Mouse (Mus musculus) megakaryocyte progenitor cell, adult 5-6 weeks (primary cell): ENCODE data around the gene Tex14. TPM values are rescaled to one million over a fixed set of nuclear protein-coding genes. Genes with fewer than 3 reads are reported as not detected.
"Not testable (repeated sequence)": the region's sequence is repeated elsewhere in the genome, so short reads cannot be mapped to it uniquely, and the experiment has no call there.

ENCODE experiments used
- ATAC-seq: replicated peaks from 2 replicates; pipeline ENCODE4 v1.8.0; 2016; ENCODE audit warnings: mild to moderate bottlenecking, moderate TSS enrichment, inconsistent platforms; ENCODE audit not compliant: poor library complexity
- total RNA-seq, 2 experiments: library from RNA; stranded (forward) in 1 of 2; stranded (reverse) in 1 of 2; fragments of 157-497, 149-512 nt in 1 of 2; fragments of 200-1000 nt in 1 of 2; gene quantifications; 2 replicates each; pipeline versions ENCODE4 v1.2.3 to v1.2.4; 2015 to 2017

The Tex14 gene
- total RNA-seq, 2 experiments from 2014 or later: 0.07 to 0.29 TPM

DNA sequence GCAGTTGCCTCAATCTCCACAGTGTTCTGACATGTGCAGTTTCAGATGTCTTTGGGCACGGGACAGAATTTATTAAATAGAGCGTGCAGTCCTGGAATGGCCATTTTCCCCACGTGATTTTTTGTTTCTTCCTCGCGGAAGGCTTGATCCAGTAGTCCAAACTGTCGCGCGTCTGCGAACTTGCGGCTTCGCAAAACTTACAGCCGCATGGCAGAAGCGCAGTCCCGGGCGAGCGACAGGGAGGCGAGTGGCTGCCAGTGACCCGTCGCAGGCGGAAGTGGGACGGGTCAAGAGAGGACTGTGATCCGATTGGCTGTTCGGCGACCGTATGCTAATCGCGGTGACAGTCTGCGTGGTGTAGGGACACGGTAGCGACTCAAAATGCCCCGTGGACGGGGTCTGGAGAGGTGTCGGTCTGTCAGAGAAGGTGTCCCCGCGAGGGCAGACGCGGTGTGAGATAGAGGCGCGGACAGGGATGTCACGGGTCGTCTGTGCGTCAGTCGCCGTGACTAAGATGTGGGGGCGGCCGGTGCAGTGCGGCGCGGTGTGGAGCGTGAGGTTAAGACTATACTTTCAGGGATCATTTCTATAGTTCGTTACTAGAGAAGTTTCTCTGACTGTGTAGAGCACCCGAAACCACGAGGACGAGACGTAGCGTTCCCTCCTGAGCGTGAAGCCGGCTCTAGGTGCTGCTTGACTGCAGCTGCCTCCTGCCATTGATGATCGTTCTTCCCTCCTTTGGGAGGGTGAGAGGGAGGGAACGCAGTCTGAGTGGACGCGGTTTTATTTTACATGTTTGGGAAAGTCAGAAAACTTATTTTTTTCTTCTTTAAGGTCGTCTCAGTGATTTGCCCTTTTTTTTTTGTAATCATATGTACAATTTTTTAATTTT, 66.2 kb downstream of the Tex14 start:
- ATAC-seq: peak; percentile 93

GRCm38 (mm10) chr11:87471699-87471997, 66.8 kb downstream of the Tex14 start:
- not testable (repeated sequence) for ATAC-seq

DNA sequence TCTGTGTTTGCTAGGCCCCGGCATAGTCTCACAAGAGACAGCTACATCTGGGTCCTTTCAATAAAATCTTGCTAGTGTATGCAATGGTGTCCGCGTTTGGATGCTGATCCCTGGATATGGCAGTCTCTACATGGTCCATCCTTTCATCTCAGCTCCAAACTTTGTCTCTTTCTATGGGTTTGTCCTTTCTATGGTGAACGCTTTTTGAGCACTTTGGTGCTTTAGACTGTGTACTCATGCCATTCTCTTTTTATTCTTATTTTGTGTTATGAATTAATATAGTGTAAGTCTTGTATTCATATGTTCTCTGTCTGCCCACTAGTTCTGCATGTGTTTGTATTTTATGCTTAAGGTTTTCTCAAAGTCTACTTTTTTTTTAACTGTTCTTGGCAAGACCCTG, 67.2 kb downstream of the Tex14 start:
- ATAC-seq: peak; percentile 45

DNA sequence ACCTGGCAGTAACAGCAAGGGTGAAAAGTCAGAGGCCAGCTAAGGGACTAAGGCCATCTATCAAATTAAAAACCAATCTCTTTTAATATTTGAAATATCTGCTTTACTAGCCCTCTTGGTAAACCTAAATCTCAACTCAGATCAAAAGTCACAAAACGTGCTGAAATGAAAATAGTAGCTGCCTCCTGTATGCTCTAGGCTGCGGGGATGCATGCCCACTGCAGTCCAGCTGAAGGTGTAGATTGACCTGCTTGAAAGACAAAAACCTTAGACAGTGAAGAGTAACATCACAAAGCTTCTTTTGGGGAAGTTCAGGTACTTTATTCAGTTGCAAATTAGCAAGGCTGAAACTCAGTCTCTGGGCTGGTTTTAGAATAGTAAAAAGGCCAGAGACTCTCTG, 74.3 kb downstream of the Tex14 start:
- not testable (repeated sequence) for ATAC-seq

DNA sequence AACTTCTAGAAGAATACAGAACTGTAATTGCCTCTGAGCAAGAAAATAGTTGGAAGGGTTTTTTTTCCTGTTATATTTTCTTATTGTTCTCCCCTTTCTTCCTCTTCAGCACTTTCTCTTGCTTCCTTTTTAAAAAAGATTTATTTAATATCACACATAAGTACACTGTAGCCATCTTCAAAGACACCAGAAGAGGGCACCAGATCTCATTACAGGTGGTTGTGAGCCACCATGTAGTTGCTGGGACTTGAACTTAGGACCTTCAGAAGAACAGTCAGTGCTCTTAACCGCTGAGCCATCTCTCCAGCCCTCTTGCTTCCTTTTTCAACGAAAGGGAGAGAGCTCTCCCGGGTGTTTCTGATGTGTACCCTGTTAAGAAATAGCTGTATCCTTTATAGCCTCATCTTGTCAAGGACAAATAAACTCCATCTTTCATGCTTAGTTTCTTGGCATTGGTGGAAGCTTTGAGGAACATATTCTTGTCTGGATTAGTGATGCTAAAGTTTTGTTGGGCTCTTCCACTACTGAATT, 79.0 kb downstream of the Tex14 start:
- ATAC-seq: no peak

- ATAC-seq: no peak
These were observed 84.1 kb downstream of the Tex14 start for GRCm38 (mm10) chr11:87488948-87489347.

DNA sequence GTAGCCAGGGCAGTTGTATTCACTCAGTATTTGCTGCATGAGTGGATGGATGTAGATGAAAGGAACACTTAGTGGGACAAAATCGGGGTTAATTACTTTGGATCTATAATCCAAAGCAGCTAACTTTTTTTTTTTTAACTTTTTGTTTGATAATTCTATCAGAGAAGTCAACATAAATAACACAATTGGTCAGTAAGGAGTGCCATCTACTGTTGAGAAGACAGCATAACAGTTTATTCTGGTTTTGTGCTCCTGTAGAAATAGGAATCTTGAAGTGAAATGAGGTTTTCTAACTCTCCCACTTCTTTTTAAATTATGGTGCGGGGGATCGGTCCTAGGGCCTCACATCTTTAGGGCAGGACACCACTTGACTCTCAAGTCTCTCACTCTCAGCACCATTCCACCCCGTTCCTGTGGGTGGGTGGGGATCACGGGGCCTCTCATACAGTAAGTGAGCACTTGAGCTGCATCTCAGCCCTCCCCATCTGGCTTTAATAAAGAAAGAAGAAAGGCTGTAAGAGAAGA, 99.9 kb downstream of the Tex14 start:
- no peak for ATAC-seq

DNA sequence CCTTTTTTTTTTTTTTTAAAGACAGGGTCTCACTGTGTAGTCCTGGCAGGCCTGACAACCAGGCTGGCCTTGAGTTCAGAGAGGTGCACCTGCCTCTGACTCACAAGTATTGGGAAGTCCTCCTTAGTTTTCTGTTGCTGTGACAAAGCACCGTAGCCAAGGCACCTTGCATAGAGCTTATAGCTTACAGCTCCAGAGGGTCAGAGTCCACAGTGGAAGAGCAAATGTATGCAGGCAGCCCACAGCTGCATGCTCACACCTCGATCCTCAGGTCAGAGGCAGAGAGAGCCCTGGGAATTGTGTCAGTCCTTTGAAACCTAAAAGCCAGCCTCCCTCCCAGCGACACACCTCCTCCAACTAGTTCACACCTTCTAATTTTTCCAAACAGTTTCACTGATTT, 101.6 kb downstream of the Tex14 start:
- ATAC-seq: no peak

GRCm38 (mm10) chr11:87507043-87507442, 102.2 kb downstream of the Tex14 start:
- ATAC-seq: peak; percentile 44; the same call in 1 of the 2 replicates

DNA sequence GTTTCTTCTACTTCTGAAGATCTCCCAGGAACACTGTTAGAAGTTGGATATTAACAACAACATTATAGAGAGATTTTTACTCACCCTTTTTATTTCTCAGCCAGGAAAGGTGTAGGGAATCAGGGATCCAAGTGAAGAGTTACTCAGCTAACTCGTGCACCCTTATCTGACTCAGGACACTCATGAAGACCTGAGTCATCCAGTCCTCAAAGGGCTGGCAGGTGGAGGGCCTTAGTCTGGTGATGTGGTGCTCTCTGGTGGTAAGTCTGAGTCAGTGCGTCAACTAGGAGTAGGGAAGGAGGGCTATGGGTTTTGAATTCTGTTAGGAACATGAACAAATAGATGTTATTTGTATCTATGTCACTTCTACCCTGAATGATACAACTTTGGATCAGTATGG, 114.4 kb downstream of the Tex14 start:
- ATAC-seq: peak; percentile 99

DNA sequence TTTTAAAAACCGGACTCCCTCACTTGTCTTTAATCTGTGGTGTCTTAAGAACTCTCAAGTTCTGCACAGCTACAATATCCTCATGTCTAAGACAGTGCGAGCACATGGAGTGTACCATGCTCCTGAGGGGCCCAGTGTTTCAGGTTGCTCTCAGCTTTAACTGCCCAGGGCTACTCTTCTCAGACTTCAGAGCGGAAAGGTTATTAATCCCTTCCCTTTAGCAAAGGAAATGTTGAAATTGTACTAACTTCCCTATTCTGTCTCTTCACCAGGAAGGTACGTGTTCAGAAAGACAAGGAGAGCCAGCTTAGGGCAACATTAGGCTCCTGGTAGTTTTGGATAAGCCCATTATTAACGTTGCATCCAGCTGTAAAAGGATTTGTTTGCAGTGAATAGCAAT, 118.6 kb downstream of the Tex14 start:
- ATAC-seq: peak; percentile 47

GRCm38 (mm10) chr11:87523967-87524366, 119.1 kb downstream of the Tex14 start:
- ATAC-seq: no peak

- ATAC-seq: no peak
These were observed 119.9 kb downstream of the Tex14 start for GRCm38 (mm10) chr11:87524780-87525179.

GRCm38 (mm10) chr11:87527364-87527763, 122.5 kb downstream of the Tex14 start:
- ATAC-seq: peak; percentile 79

GRCm38 (mm10) chr11:87527990-87528389, 123.1 kb downstream of the Tex14 start:
- ATAC-seq: peak; percentile 59

DNA sequence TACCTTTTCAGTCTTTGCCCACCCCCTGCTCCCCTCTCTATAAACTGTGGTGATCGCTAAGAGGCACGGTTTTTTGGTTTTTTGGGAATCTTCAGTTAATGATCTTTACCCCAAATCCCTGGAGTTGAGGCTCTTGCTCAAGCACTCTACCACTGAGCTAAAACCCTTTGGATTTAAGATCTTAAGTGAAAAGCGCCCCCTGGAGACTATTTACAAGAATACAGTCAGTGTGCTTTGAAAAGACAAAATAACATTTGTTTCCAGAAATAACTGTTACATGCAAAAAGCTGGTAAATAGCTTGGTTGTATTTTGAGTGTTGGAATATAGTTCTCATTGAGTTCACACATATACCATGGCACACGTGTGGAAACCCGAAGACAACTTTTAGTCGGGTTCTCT, 126.8 kb downstream of the Tex14 start:
- no peak for ATAC-seq

GRCm38 (mm10) chr11:87542285-87542684, 137.4 kb downstream of the Tex14 start:
- no peak for ATAC-seq

- no peak for ATAC-seq
These were observed 138.0 kb downstream of the Tex14 start for GRCm38 (mm10) chr11:87542906-87543305.

- ATAC-seq: no peak
These were observed 148.5 kb downstream of the Tex14 start for GRCm38 (mm10) chr11:87553342-87553741.

DNA sequence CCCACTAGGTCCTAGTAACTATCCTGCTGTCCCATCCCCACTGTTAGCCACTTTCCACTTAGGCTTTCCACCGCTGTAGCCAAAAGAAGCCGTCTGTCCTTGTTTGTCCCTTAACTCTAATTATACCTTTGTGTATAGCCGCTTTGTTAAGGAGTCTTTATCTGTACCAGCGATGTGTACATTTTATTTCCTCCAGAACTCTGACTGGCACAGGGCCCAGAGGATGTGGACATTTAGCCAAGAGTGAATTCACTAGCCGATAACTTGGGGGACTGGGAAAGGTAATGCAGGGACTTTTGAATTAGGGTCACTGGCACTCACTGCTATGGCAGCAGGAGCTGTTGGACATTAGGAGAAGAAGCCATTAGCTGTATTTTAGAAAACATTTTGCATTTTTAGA, 149.5 kb downstream of the Tex14 start:
- peak; percentile 23; the same call in 1 of the 2 replicates for ATAC-seq

- no peak for ATAC-seq
These were observed 150.3 kb downstream of the Tex14 start for GRCm38 (mm10) chr11:87555106-87555703.

- ATAC-seq: no peak
These were observed 156.3 kb downstream of the Tex14 start for GRCm38 (mm10) chr11:87561208-87561607.
